ENCODE assay signal across 8 mouse cellular contexts in the genomic region with DNA sequence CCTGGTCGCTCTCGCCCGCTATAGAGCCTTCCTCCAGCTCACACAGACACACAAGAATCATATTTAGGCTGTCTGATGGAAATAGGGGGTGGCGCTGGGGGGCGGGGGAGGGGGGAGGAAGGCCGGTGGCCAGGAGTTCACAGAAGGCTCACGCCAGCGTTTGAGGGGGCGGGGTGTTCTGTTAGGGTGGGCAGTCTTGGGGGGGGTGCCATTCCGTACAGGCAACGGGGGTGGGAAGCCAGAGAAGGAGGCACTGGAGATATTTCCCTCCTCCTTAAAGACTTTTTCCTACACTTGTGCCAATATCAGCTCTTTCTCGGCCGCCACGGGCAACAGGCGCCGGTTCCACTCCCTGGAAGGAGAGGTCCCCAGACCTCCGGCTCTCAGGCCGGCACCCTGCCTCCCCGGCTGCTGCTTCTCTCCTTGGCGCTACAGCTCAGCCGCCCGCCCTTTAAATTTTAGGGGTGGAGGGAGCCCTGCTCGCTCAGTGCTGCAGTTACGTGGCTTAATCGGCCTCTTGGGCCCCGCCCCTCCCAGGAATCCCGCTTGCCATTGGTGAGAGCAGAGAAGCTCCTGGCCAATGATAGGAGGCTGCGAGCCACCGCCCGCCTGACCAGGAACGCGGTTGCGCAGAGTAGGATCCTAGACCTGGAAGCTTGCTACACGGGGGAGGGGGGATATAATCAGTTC. TPM values are rescaled to one million over a fixed set of nuclear protein-coding genes. Genes with fewer than 3 reads are reported as not detected.
DNase-seq lines count a peak whose midpoint lies in the region; ATAC-seq and TF ChIP-seq lines count a peak whose summit lies in the region.

No protein-coding gene starts in this region.

- H3K9me3 ChIP-seq in G1E (replicated peaks), result no peaks in the 10 kb centered on the region
- no peaks in the 10 kb centered on the region for H3K9me3 ChIP-seq in forebrain, embryonic 16.5 days (ENCODE audit: control insufficient read depth, low read length)
- no peaks in the 10 kb centered on the region for H3K9me3 ChIP-seq in lung, embryonic 15.5 days

- peak overlapping the region; percentile 82 for H3K27ac ChIP-seq in forebrain, embryonic 16.5 days (ENCODE audit: low read length)
- H3K27ac ChIP-seq in lung, embryonic 15.5 days, result peak overlapping the region; percentile 94

- no peaks in the 10 kb centered on the region for H3K36me3 ChIP-seq in G1E (replicated peaks)
- H3K36me3 ChIP-seq in forebrain, embryonic 16.5 days (ENCODE audit: control insufficient read depth, insufficient read depth), result no peaks in the 10 kb centered on the region
- no peaks in the 10 kb centered on the region for H3K36me3 ChIP-seq in lung, embryonic 15.5 days

- H3K9ac ChIP-seq in forebrain, embryonic 16.5 days (replicated peaks; ENCODE audit: low read depth, low read length), result peak overlapping the region; percentile 81
- peak overlapping the region; percentile 61 for H3K9ac ChIP-seq in lung, embryonic 15.5 days

- intact Hi-C loops in heart, postnatal 36 days (cut with DNase I), result loop anchor here (1.0 to 5.0 kb wide), 4 partner anchors 15 to 424 kb away; partner anchors contain the start of gene Cry2

- ATAC-seq in G1E (ENCODE audit: extremely low read depth, insufficient number of reproducible peaks, low FRiP score, poor library complexity, severe bottlenecking), result peak; percentile 99
- peak; percentile 99 for ATAC-seq in forebrain, embryonic 16.5 days
- peak; percentile 93 for ATAC-seq in lung, embryonic 15.5 days (ENCODE audit: borderline replicate concordance, extremely low read depth, low FRiP score, low TSS enrichment)

- H3K27me3 ChIP-seq in G1E (ENCODE audit: insufficient read depth, low read length), result peaks cover 51% of the 10 kb centered on the region
- H3K27me3 ChIP-seq in forebrain, embryonic 16.5 days (replicated peaks; ENCODE audit: control insufficient read depth, insufficient read depth, low read length), result no peaks in the 10 kb centered on the region; the same call in 1 of the 2 replicates
- H3K27me3 ChIP-seq in lung, embryonic 15.5 days, result no peaks in the 10 kb centered on the region

- H3K4me3 ChIP-seq in G1E (ENCODE audit: low read depth, low read length), result peak overlapping the region; percentile 71
- H3K4me3 ChIP-seq in forebrain, embryonic 16.5 days (replicated peaks; ENCODE audit: low read length), result peak overlapping the region; percentile 68
- H3K4me3 ChIP-seq in lung, embryonic 15.5 days, result peak overlapping the region; percentile 52

- H3K4me1 ChIP-seq in G1E (ENCODE audit: insufficient read depth, low read depth, low read length), result peaks cover 26% of the 10 kb centered on the region
- peaks cover 18% of the 10 kb centered on the region for H3K4me1 ChIP-seq in forebrain, embryonic 16.5 days (replicated peaks; ENCODE audit: control insufficient read depth, insufficient read depth, low read length)
- H3K4me1 ChIP-seq in lung, embryonic 15.5 days, result peaks cover 56% of the 10 kb centered on the region

- H3K4me2 ChIP-seq in forebrain, embryonic 16.5 days (ENCODE audit: low read length), result peak overlapping the region; percentile 96
- peak overlapping the region; percentile 94 for H3K4me2 ChIP-seq in lung, embryonic 15.5 days

- peak; percentile 96 for DNase-seq in G1E (ENCODE audit: low spot score)
- peak; percentile 97 to 100 for DNase-seq in cerebellum, adult 18-20 months
- DNase-seq in heart, postnatal 36 days, result peak; percentile 93
- peak; percentile 96 to 97 for DNase-seq in layer of hippocampus, adult 8-10 months (ENCODE audit: low spot score in 2 of 2)
- DNase-seq in ovary, adult 18-20 months (ENCODE audit: low spot score), result peak; percentile 97
- peak; percentile 96 for DNase-seq in thymus, postnatal 0 days (ENCODE audit: low spot score)

- TF ChIP-seq CTCF in G1E (IDR thresholded peaks at IDR 0.05; ENCODE audit: low read depth, low read length), result no peak

- under 1% methylated on average over 34 of the region's 34 CpGs for WGBS in forebrain, embryonic 16.5 days
- 0% methylated on average over 34 of the region's 34 CpGs for WGBS in lung, embryonic 15.5 days

RNA-seq across cellular contexts. Expression of gene Creb3l1, which starts 16.2 kb away (rescaled TPM):
- total RNA-seq in G1E (2014; fragmentation: Nextera tagmentation), result 2.5 and 2.8 TPM in 2 replicates
- total RNA-seq in G1E (2017), result 1.4 and 1.5 TPM in 2 replicates
- polyA plus RNA-seq in G1E (2012), result 1.1 and 1.4 TPM in 2 replicates
- 1.3 and 1.9 TPM in 2 replicates for polyA plus RNA-seq in forebrain, embryonic 16.5 days (2015; fragmentation: Nextera tagmentation; extraction: Ambion mirVana)
- total RNA-seq in heart, postnatal 36 days (2021), result 1 to 10 TPM; 4.4 TPM
- 1 to 10 TPM; 2.5 to 2.8 (median 2.7) TPM for total RNA-seq in layer of hippocampus, adult 8-10 months (2022)
- polyA plus RNA-seq in lung, embryonic 15.5 days (2015; fragmentation: Nextera tagmentation; extraction: Ambion mirVana), result 11.4 and 11.5 TPM in 2 replicates
- 1.5 TPM in 2 replicates for polyA plus RNA-seq in thymus, postnatal 0 days (2015; fragmentation: Nextera tagmentation; extraction: Ambion mirVana)

RNA-seq across cellular contexts. Expression of gene Dgkz, which starts 32.4 kb away (rescaled TPM):
- total RNA-seq in G1E (2014; fragmentation: Nextera tagmentation) (290 and 308 TPM in 2 replicates), G1E (2017) (115 and 146 TPM in 2 replicates)
- 403 and 416 TPM in 2 replicates for polyA plus RNA-seq in G1E (2012)
- polyA plus RNA-seq in forebrain, embryonic 16.5 days (2015; fragmentation: Nextera tagmentation; extraction: Ambion mirVana), result 28.7 and 33.6 TPM in 2 replicates
- total RNA-seq in heart, postnatal 36 days (2021), result 10 to 100 TPM; 48.4 to 51.2 TPM
- 100 to 1,000 TPM; 463 to 479 (median 474) TPM for total RNA-seq in layer of hippocampus, adult 8-10 months (2022)
- 52.3 and 54.0 TPM in 2 replicates for polyA plus RNA-seq in lung, embryonic 15.5 days (2015; fragmentation: Nextera tagmentation; extraction: Ambion mirVana)
- polyA plus RNA-seq in thymus, postnatal 0 days (2015; fragmentation: Nextera tagmentation; extraction: Ambion mirVana), result 70.9 and 81.0 TPM in 2 replicates

Comparison
In these comparisons a context has a peak if more than half of its experiments do, and no peak if none do; other contexts are left out.
1. Peak in every context shown above with its lines: DNase-seq, ATAC-seq, H3K4me3 ChIP-seq and H3K27ac ChIP-seq.